Mouse (Mus musculus): ENCODE measurements around the gene Tmem28.

- TF ChIP-seq CTCF (IDR thresholded peaks at IDR 0.05; ENCODE audit: borderline replicate concordance, control insufficient read depth, extremely low read depth, insufficient read depth, low read length, poor library complexity) (no peak), POLR2A (IDR thresholded peaks at IDR 0.05; ENCODE audit: control insufficient read depth, extremely low read depth, insufficient read depth, low read length, poor library complexity) (no peak)
These were observed 1.4 kb upstream of the Tmem28 start for GRCm38 (mm10) chrX:99819395-99819935.
